ENCODE assay signal across 8 mouse cellular contexts in the genomic region with DNA sequence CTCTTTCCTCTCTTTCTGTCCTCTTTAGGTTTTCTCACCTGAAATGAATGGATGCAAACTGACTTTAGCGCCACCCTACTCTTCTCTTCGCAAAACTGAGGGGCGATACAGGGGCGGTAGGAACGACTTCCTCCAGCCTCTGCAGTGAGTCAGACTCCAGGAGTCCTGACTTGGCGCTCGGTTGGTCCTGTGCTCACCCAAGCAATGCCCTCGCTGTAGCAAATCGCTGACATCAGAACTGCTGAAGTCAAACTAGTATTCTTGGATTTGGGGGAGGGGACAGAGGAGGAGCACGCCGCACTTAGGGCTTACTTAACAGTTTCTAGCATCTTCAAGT. TPM values are rescaled to one million over a fixed set of nuclear protein-coding genes. Genes with fewer than 3 reads are reported as not detected.
A peak's percentile ranks its signal among the peaks of the same experiment; 100 is the strongest.
DNase-seq lines count a peak whose midpoint lies in the region; ATAC-seq and TF ChIP-seq lines count a peak whose summit lies in the region.

A gene (minus strand): TSS at position 228 of the 337 bp plus-strand sequence.

- no peak for TF ChIP-seq CTCF in lung, embryonic 14.5 days (IDR thresholded peaks at IDR 0.05; ENCODE audit: low read depth)

- H3K4me1 ChIP-seq in lung, embryonic 14.5 days (ENCODE audit: insufficient read depth) = 0 out of 2 replicates have a peak, but pooled peaks cover 14% of the 10 kb centered on the region
- H3K4me1 ChIP-seq in forebrain, embryonic 10.5 days = peaks cover 47% of the 10 kb centered on the region
- H3K4me1 ChIP-seq in kidney, embryonic 15.5 days = peaks cover 52% of the 10 kb centered on the region
- H3K4me1 ChIP-seq in midbrain, embryonic 10.5 days = peaks cover 42% of the 10 kb centered on the region

- WGBS in lung, embryonic 14.5 days = 10% methylated on average over 11 of the region's 11 CpGs
- WGBS in forebrain, embryonic 10.5 days = 16% methylated on average over 11 of the region's 11 CpGs
- WGBS in kidney, embryonic 15.5 days = 9% methylated on average over 11 of the region's 11 CpGs
- WGBS in midbrain, embryonic 10.5 days = 12% methylated on average over 11 of the region's 11 CpGs

- ATAC-seq in lung, embryonic 14.5 days (ENCODE audit: insufficient read depth) = no peak
- ATAC-seq in activated CD4-positive, CD25-positive, alpha-beta regulatory T cell, adult 4 months = no peak
- no peak for ATAC-seq in kidney, embryonic 15.5 days (replicated peaks; ENCODE audit: low FRiP score)

- peak within 1 kb of the TSS; percentile 67 for H3K4me3 ChIP-seq in lung, embryonic 14.5 days (ENCODE audit: low read depth, low read length)
- peak within 1 kb of the TSS; percentile 77 for H3K4me3 ChIP-seq in forebrain, embryonic 10.5 days
- peak within 1 kb of the TSS; percentile 59 for H3K4me3 ChIP-seq in kidney, embryonic 15.5 days (replicated peaks)
- H3K4me3 ChIP-seq in midbrain, embryonic 10.5 days = peak within 1 kb of the TSS; percentile 77

- peak within 1 kb of the TSS; percentile 48; the same call in 1 of the 2 replicates for H3K27ac ChIP-seq in lung, embryonic 14.5 days (ENCODE audit: low read depth)
- H3K27ac ChIP-seq in forebrain, embryonic 10.5 days = peak within 1 kb of the TSS; percentile 87
- peak within 1 kb of the TSS; percentile 71 for H3K27ac ChIP-seq in kidney, embryonic 15.5 days
- peak within 1 kb of the TSS; percentile 85 for H3K27ac ChIP-seq in midbrain, embryonic 10.5 days (replicated peaks)

- H3K9me3 ChIP-seq in lung, embryonic 14.5 days (ENCODE audit: low read depth, low read length) = no peaks in the 10 kb centered on the region
- H3K9me3 ChIP-seq in forebrain, embryonic 10.5 days = no peaks in the 10 kb centered on the region
- H3K9me3 ChIP-seq in kidney, embryonic 15.5 days (replicated peaks) = no peaks in the 10 kb centered on the region
- H3K9me3 ChIP-seq in midbrain, embryonic 10.5 days (replicated peaks) = no peaks in the 10 kb centered on the region

- H3K9ac ChIP-seq in lung, embryonic 14.5 days = peak within 1 kb of the TSS; percentile 71
- peak within 1 kb of the TSS; percentile 57 for H3K9ac ChIP-seq in kidney, embryonic 15.5 days

- H3K4me2 ChIP-seq in lung, embryonic 14.5 days = peak within 1 kb of the TSS; percentile 88
- peak within 1 kb of the TSS; percentile 86 for H3K4me2 ChIP-seq in kidney, embryonic 15.5 days

- peak; percentile 26 for DNase-seq in lung, embryonic 14.5 days
- no peak for DNase-seq in lung, postnatal 36 days
- no peak for DNase-seq in forebrain, embryonic 10.5 days (ENCODE audit: extremely low spot score, low spot score)
- DNase-seq in midbrain, embryonic 10.5 days (ENCODE audit: low spot score) = no peak
- no peak for DNase-seq in cerebellum, postnatal 25 days
- no peak for DNase-seq in urinary bladder, postnatal 25 days (ENCODE audit: low spot score)

- peaks cover 27% of the 10 kb centered on the region for H3K27me3 ChIP-seq in lung, embryonic 14.5 days (ENCODE audit: insufficient read depth, low read length)
- H3K27me3 ChIP-seq in forebrain, embryonic 10.5 days (ENCODE audit: poor library complexity, severe bottlenecking) = peaks cover 66% of the 10 kb centered on the region
- peaks cover 33% of the 10 kb centered on the region for H3K27me3 ChIP-seq in kidney, embryonic 15.5 days
- peaks cover 63% of the 10 kb centered on the region for H3K27me3 ChIP-seq in midbrain, embryonic 10.5 days (ENCODE audit: low read depth, poor library complexity, severe bottlenecking)

- H3K36me3 ChIP-seq in lung, embryonic 14.5 days (ENCODE audit: insufficient read depth) = no peaks in the 10 kb centered on the region
- H3K36me3 ChIP-seq in forebrain, embryonic 10.5 days (replicated peaks) = no peaks in the 10 kb centered on the region
- H3K36me3 ChIP-seq in kidney, embryonic 15.5 days = no peaks in the 10 kb centered on the region
- no peaks in the 10 kb centered on the region for H3K36me3 ChIP-seq in midbrain, embryonic 10.5 days

RNA-seq across cellular contexts. Expression of the gene that starts here (rescaled TPM):
- polyA plus RNA-seq in lung, embryonic 14.5 days (2014; fragmentation: Nextera tagmentation; extraction: Ambion mirVana) = 15.7 and 17.7 TPM in 2 replicates
- polyA plus RNA-seq in activated CD4-positive, CD25-positive, alpha-beta regulatory T cell, adult 4 months (2017; shearing (Covaris generic)) = 10 to 100 TPM; 11.4 to 17.0 TPM
- 12.0 and 12.5 TPM in 2 replicates for polyA plus RNA-seq in forebrain, embryonic 10.5 days (2016; fragmentation: Nextera tagmentation; extraction: Ambion mirVana)
- polyA plus RNA-seq in kidney, embryonic 15.5 days (2015; fragmentation: Nextera tagmentation; extraction: Ambion mirVana) = 30.2 and 32.6 TPM in 2 replicates
- polyA plus RNA-seq in midbrain, embryonic 10.5 days (2016; fragmentation: Nextera tagmentation; extraction: Ambion mirVana) = 10.3 and 10.8 TPM in 2 replicates
